Mouse (Mus musculus): ENCODE results near the gene Vapb. TPM values are rescaled to one million over a fixed set of nuclear protein-coding genes. Genes with fewer than 3 reads are reported as not detected.
A peak's percentile ranks its signal among the peaks of the same experiment; 100 is the strongest.

Vapb gene
- total and polyA plus RNA-seq, 3 experiments, result 29.1 to 483 (median 46.5) TPM

DNA sequence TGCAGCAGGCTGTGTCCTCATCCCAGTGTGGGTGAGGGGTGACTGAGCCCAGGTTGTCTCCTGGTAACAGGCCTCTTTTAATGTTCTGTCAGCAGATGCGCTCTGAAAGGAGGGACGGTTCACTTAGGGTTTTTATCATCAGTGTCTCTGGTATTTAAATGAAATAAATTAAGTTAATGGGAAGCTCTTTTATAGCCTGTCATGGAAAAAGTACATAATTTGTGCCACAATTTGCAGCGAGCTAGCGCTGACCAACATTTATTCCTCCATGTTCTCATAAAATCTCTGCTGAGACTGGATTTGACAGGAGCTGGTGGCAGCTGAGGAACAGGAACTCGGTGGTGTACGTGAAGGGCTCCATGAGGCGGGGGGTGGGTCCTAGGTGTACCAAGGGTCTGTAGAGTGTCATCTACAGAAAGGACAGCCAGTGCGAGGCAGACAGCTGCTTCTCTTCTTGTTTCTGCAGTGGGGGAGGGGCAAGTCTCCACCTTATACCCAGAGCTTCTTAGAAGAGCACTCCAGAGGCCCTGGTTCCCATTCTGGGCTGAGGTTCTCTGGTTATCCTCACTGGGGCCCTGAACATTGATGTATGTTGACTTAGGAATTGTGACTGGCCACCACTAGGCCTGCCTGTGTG lies 30.8 kb downstream of the Vapb start:
- no peak for DNase-seq (ENCODE audit: low read depth, low spot score)
- H3K4me1 ChIP-seq (ENCODE audit: control insufficient read depth in 1 of 2, insufficient read depth in 2 of 2, low read length in 2 of 2), result no peaks in the 10 kb centered on the region
- TF ChIP-seq RCOR1 (IDR thresholded peaks at IDR 0.05; ENCODE audit: low read depth, low read length), result no peak
- TF ChIP-seq POLR2AphosphoS5 (IDR thresholded peaks at IDR 0.05; ENCODE audit: borderline replicate concordance, low read depth, low read length), result no peak
- no peak for TF ChIP-seq MAZ (IDR thresholded peaks at IDR 0.05; ENCODE audit: low read depth, low read length)
- no peak for TF ChIP-seq CHD2 (IDR thresholded peaks at IDR 0.05; ENCODE audit: low read length)
- no peak for TF ChIP-seq NRF1 (IDR thresholded peaks at IDR 0.05; ENCODE audit: insufficient read depth, low read depth, low read length, poor library complexity, severe bottlenecking)
- no peak for TF ChIP-seq ZC3H11A (IDR thresholded peaks at IDR 0.05; ENCODE audit: low read depth, low read length)
- TF ChIP-seq ETS1 (IDR thresholded peaks at IDR 0.05; ENCODE audit: low read depth, low read length), result no peak
- TF ChIP-seq SMC3 (IDR thresholded peaks at IDR 0.05; ENCODE audit: low read depth, low read length), result no peak
- TF ChIP-seq MXI1 (IDR thresholded peaks at IDR 0.05; ENCODE audit: low read depth, low read length), result no peak
- no peak for TF ChIP-seq MAX (IDR thresholded peaks at IDR 0.05; ENCODE audit: low read length)
- TF ChIP-seq MEF2A (IDR thresholded peaks at IDR 0.05; ENCODE audit: extremely low read depth, insufficient replicate concordance, low read depth, low read length, poor library complexity, severe bottlenecking), result no peak
- no peak for TF ChIP-seq JUND (IDR thresholded peaks at IDR 0.05; ENCODE audit: low read depth, low read length)
- no peak for TF ChIP-seq MAFK (IDR thresholded peaks at IDR 0.05; ENCODE audit: borderline replicate concordance, low read depth, low read length)
- no peak for TF ChIP-seq NELFE (IDR thresholded peaks at IDR 0.05; ENCODE audit: low read depth, low read length)
- no peak for TF ChIP-seq USF2 (IDR thresholded peaks at IDR 0.05; ENCODE audit: borderline replicate concordance in 1 of 2, insufficient read depth in 1 of 2, low read depth in 1 of 2, low read length in 2 of 2)
- TF ChIP-seq KAT2A (conservative IDR thresholded peaks at IDR 0.05; ENCODE audit: low read depth, low read length), result no peak
- no peak for TF ChIP-seq RAD21 (IDR thresholded peaks at IDR 0.05; ENCODE audit: low read depth, low read length)
- no peak for TF ChIP-seq CHD1 (IDR thresholded peaks at IDR 0.05; ENCODE audit: low read depth, low read length)
- no peak for TF ChIP-seq TBP (IDR thresholded peaks at IDR 0.05; ENCODE audit: low read depth, low read length)
- H3K27ac ChIP-seq (ENCODE audit: control insufficient read depth, low read depth, low read length), result no peak overlapping the region
- H3K9me3 ChIP-seq (replicated peaks; ENCODE audit: insufficient read depth, low read length), result no peaks in the 10 kb centered on the region
- H3K9ac ChIP-seq (ENCODE audit: control insufficient read depth, low read depth, low read length, poor library complexity, severe bottlenecking), result no peak overlapping the region
- peaks cover 4% of the 10 kb centered on the region; the same call in 1 of the 2 replicates for H3K79me2 ChIP-seq (ENCODE audit: control insufficient read depth, insufficient read depth, low read length, poor library complexity)
- peaks cover 0 to 3% of the 10 kb centered on the region in 2 experiments; a peak in 3 of 4 replicates for H3K36me3 ChIP-seq (ENCODE audit: control insufficient read depth in 1 of 2, insufficient read depth in 2 of 2, low read length in 2 of 2)
- H3K4me3 ChIP-seq (ENCODE audit: control insufficient read depth in 1 of 2, insufficient read depth in 1 of 2, low read depth in 2 of 2, low read length in 2 of 2), result no peak overlapping the region
- H3K27me3 ChIP-seq (ENCODE audit: control insufficient read depth in 1 of 2, insufficient read depth in 2 of 2, low read length in 2 of 2), result no peaks in the 10 kb centered on the region

DNA sequence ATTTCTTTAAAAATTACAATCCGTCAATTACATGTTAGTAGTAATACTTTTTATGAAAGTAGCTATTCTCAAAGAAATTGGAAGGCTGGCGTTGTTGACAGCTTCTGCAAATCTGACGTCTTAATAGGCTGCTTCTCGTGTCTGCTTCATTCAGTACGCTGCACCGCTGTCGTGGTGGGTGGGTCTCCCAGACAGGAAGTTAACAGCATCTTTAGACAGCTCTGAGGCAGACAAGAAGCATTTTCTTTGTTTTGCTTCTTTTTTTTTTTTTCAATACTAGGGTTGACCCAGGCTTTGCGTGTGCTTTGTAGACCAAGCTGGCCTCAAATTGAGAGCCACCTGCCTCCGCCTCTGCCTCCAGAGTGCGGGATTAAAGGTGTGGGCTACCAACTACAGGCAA lies 31.9 kb downstream of the Vapb start:
- Histone ChIP-seq H3K27ac (ENCODE audit: control insufficient read depth, low read depth, low read length) (no peak overlapping the region), H3K9me3 (replicated peaks; ENCODE audit: insufficient read depth, low read length) (no peaks in the 10 kb centered on the region), H3K9ac (ENCODE audit: control insufficient read depth, low read depth, low read length, poor library complexity, severe bottlenecking) (no peak overlapping the region), H3K4me1 (ENCODE audit: control insufficient read depth in 1 of 2, insufficient read depth in 2 of 2, low read length in 2 of 2) (no peaks in the 10 kb centered on the region), H3K79me2 (ENCODE audit: control insufficient read depth, insufficient read depth, low read length, poor library complexity) (peaks cover 5% of the 10 kb centered on the region; the same call in 1 of the 2 replicates), H3K27me3 (ENCODE audit: control insufficient read depth in 1 of 2, insufficient read depth in 2 of 2, low read length in 2 of 2) (no peaks in the 10 kb centered on the region), H3K4me3 (ENCODE audit: control insufficient read depth in 1 of 2, insufficient read depth in 1 of 2, low read depth in 2 of 2, low read length in 2 of 2) (no peak overlapping the region), H3K36me3 (ENCODE audit: control insufficient read depth in 1 of 2, insufficient read depth in 2 of 2, low read length in 2 of 2) (peaks cover 0 to 1% of the 10 kb centered on the region in 2 experiments; a peak in 3 of 4 replicates)
- TF ChIP-seq ELF1 (IDR thresholded peaks at IDR 0.05; ENCODE audit: low read depth, low read length), result no peak
- TF ChIP-seq ZC3H11A (IDR thresholded peaks at IDR 0.05; ENCODE audit: low read depth, low read length), result no peak
- no peak for TF ChIP-seq USF2 (IDR thresholded peaks at IDR 0.05; ENCODE audit: borderline replicate concordance in 1 of 2, insufficient read depth in 1 of 2, low read depth in 1 of 2, low read length in 2 of 2)
- no peak for TF ChIP-seq MYB (IDR thresholded peaks at IDR 0.05; ENCODE audit: low read depth, low read length)
- no peak for TF ChIP-seq USF1 (IDR thresholded peaks at IDR 0.05; ENCODE audit: low read depth, low read length)
- TF ChIP-seq NELFE (IDR thresholded peaks at IDR 0.05; ENCODE audit: low read depth, low read length), result no peak
- no peak for TF ChIP-seq RCOR1 (IDR thresholded peaks at IDR 0.05; ENCODE audit: low read depth, low read length)
- TF ChIP-seq ZNF384 (IDR thresholded peaks at IDR 0.05; ENCODE audit: low read depth, low read length), result no peak
- TF ChIP-seq MEF2A (IDR thresholded peaks at IDR 0.05; ENCODE audit: extremely low read depth, insufficient replicate concordance, low read depth, low read length, poor library complexity, severe bottlenecking), result no peak
- TF ChIP-seq JUND (IDR thresholded peaks at IDR 0.05; ENCODE audit: low read depth, low read length), result no peak
- DNase-seq (ENCODE audit: low read depth, low spot score), result peak; percentile 30

All from MEL (cell line).